ENCODE assay signal across 15 mouse cellular contexts in genomic region chr17:67445986-67446385, GRCm38 (mm10).
"Had no signal": no experiment of that assay in that cellular context is flagged by ENCODE, and none has a peak within 500 bp of the region (broad histone marks: within the 10 kb centered on the region; RNA-seq: fewer than 3 reads in every experiment).

No protein-coding gene starts in this region.

- ATAC-seq: hindbrain, postnatal 0 days; intestine, embryonic 16.5 days; liver, embryonic 12.5 days had no signal

- DNase-seq: gastrocnemius, postnatal 14 days; gastrocnemius, postnatal 36 days; heart, adult 18-20 months; heart, postnatal 10 days; kidney, adult 11 months; kidney, adult 2 months; kidney, adult 9 months; kidney, postnatal 14 days; kidney, postnatal 36 days; layer of hippocampus, adult 9-11 months; layer of hippocampus, postnatal 36 days; left cerebral cortex, postnatal 4 days had no signal
